Mouse (Mus musculus) hindbrain, embryonic 12.5 days (tissue): ENCODE measurements around the gene Gm20388. TPM values are rescaled to one million over a fixed set of nuclear protein-coding genes. Genes with fewer than 3 reads are reported as not detected.

Experiments
- ATAC-seq: fragments of 200-750 bp; cut with Nextera tagmentation; 2 replicates; pipeline ENCODE4 v1.8.0; 2017; ENCODE audit warnings: moderate TSS enrichment; ENCODE audit not compliant: low FRiP score
- H3K27ac ChIP-seq: fragments of 300-500 bp; sonication (generic); 2 replicates; pipeline ENCODE4 v1.5.1; 2016; ENCODE audit warnings: mild to moderate bottlenecking
- H3K27me3 ChIP-seq: fragments of 300-500 bp; sonication (generic); 2 replicates; pipeline ENCODE4 v1.6.1; 2016; ENCODE audit warnings: mild to moderate bottlenecking
- H3K36me3 ChIP-seq: fragments of 300-500 bp; sonication (generic); 2 replicates; pipeline ENCODE4 v1.6.1; 2016; ENCODE audit warnings: mild to moderate bottlenecking
- H3K4me1 ChIP-seq: fragments of 300-500 bp; sonication (generic); 2 replicates; pipeline ENCODE4 v1.6.1; 2016
- H3K4me2 ChIP-seq: fragments of 300-500 bp; sonication (generic); replicated peaks from 2 replicates; pipeline ENCODE4 v1.6.1; 2016; ENCODE audit warnings: mild to moderate bottlenecking
- H3K4me3 ChIP-seq: fragments of 300-500 bp; sonication (generic); 2 replicates; pipeline ENCODE4 v1.5.1; 2016; ENCODE audit warnings: mild to moderate bottlenecking
- H3K9ac ChIP-seq: fragments of 300-500 bp; sonication (generic); 2 replicates; pipeline ENCODE4 v1.6.1; 2016; ENCODE audit warnings: mild to moderate bottlenecking, moderate library complexity
- H3K9me3 ChIP-seq: fragments of 300-500 bp; sonication (generic); replicated peaks from 2 replicates; pipeline ENCODE4 v1.6.1; 2016; ENCODE audit warnings: mild to moderate bottlenecking
- WGBS: fragments of 180-500 bp; shearing (Covaris S2); methylation state at CpG from one replicate; pipeline ENCODE4 v1.1.7; 2016; 5-methylcytosine and 5-hydroxymethylcytosine counted together
- polyA plus RNA-seq: library from polyadenylated mRNA; unstranded; fragments of >200 nt; fragmentation: Nextera tagmentation; extraction: Ambion mirVana; gene quantifications from 2 replicates; pipeline ENCODE4 v1.2.1, GENCODE M21; 2016

Gene Gm20388
- polyA plus RNA-seq, 1 experiment from 2014 or later = not detected

GRCm38 (mm10) chr8:120404609-120405036 lies 494.0 kb downstream of the Gm20388 start:
- WGBS = 29% methylated on average over 7 of the region's 7 CpGs
- H3K27ac ChIP-seq = peak overlapping the region; percentile 55

GRCm38 (mm10) chr8:120406008-120406632 lies 495.5 kb downstream of the Gm20388 start:
- H3K36me3 ChIP-seq = no peaks in the 10 kb centered on the region
- no peak overlapping the region for H3K9ac ChIP-seq
- no peak overlapping the region for H3K4me3 ChIP-seq
- H3K9me3 ChIP-seq = no peaks in the 10 kb centered on the region
- peaks cover 61% of the 10 kb centered on the region for H3K4me1 ChIP-seq
- H3K27ac ChIP-seq = no peak overlapping the region
- H3K27me3 ChIP-seq = 0 out of 2 replicates have a peak, but pooled peaks cover 4% of the 10 kb centered on the region
- no peak overlapping the region for H3K4me2 ChIP-seq
- WGBS = 91% methylated on average over 12 of the region's 12 CpGs
- ATAC-seq = no peak

More at GRCm38 (mm10) chr8:120404609-120405036, 494.0 kb downstream of the Gm20388 start:
- H3K4me3 ChIP-seq = no peak overlapping the region
- ATAC-seq = peak; percentile 27; the same call in 1 of the 2 replicates
- no peaks in the 10 kb centered on the region for H3K9me3 ChIP-seq
- H3K27me3 ChIP-seq = 0 out of 2 replicates have a peak, but pooled peaks cover 4% of the 10 kb centered on the region
- H3K4me2 ChIP-seq = no peak overlapping the region
- no peak overlapping the region for H3K9ac ChIP-seq
- H3K36me3 ChIP-seq = no peaks in the 10 kb centered on the region
- peaks cover 54% of the 10 kb centered on the region for H3K4me1 ChIP-seq

GRCm38 (mm10) chr8:120407701-120408240 lies 497.1 kb downstream of the Gm20388 start:
- Histone ChIP-seq H3K27ac (peak overlapping the region; percentile 72), H3K27me3 (peaks cover 4% of the 10 kb centered on the region; the same call in 1 of the 2 replicates), H3K4me3 (no peak overlapping the region), H3K9ac (no peak overlapping the region), H3K4me1 (peaks cover 78% of the 10 kb centered on the region), H3K9me3 (no peaks in the 10 kb centered on the region), H3K36me3 (no peaks in the 10 kb centered on the region), H3K4me2 (no peak overlapping the region)
- ATAC-seq = peak; percentile 69
- WGBS = 7% methylated on average over 9 of the region's 9 CpGs

GRCm38 (mm10) chr8:120408241-120409215 lies 497.9 kb downstream of the Gm20388 start:
- H3K9me3 ChIP-seq = no peaks in the 10 kb centered on the region
- peak overlapping the region; percentile 72 for H3K27ac ChIP-seq
- no peak overlapping the region for H3K4me2 ChIP-seq
- no peaks in the 10 kb centered on the region for H3K36me3 ChIP-seq
- peaks cover 85% of the 10 kb centered on the region for H3K4me1 ChIP-seq
- 26% methylated on average over 14 of the region's 14 CpGs for WGBS
- H3K27me3 ChIP-seq = peaks cover 4% of the 10 kb centered on the region; the same call in 1 of the 2 replicates
- no peak overlapping the region for H3K4me3 ChIP-seq
- no peak overlapping the region for H3K9ac ChIP-seq
- peak; percentile 1; the same call in 1 of the 2 replicates for ATAC-seq

GRCm38 (mm10) chr8:120409371-120410013 lies 498.9 kb downstream of the Gm20388 start:
- peaks cover 85% of the 10 kb centered on the region for H3K4me1 ChIP-seq
- ATAC-seq = no peak
- no peaks in the 10 kb centered on the region for H3K36me3 ChIP-seq
- WGBS = 19% methylated on average over 11 of the region's 11 CpGs
- H3K4me2 ChIP-seq = no peak overlapping the region
- H3K27ac ChIP-seq = peak overlapping the region; percentile 49
- H3K27me3 ChIP-seq = peaks cover 11% of the 10 kb centered on the region; the same call in 1 of the 2 replicates
- no peak overlapping the region for H3K9ac ChIP-seq
- no peak overlapping the region for H3K4me3 ChIP-seq
- no peaks in the 10 kb centered on the region for H3K9me3 ChIP-seq

- H3K9me3 ChIP-seq = no peaks in the 10 kb centered on the region
- H3K4me1 ChIP-seq = peaks cover 96% of the 10 kb centered on the region
- H3K9ac ChIP-seq = peak overlapping the region; percentile 28; the same call in 1 of the 2 replicates
- H3K4me2 ChIP-seq = no peak overlapping the region
- ATAC-seq = no peak
- peaks cover 9% of the 10 kb centered on the region; the same call in 1 of the 2 replicates for H3K27me3 ChIP-seq
- no peaks in the 10 kb centered on the region for H3K36me3 ChIP-seq
- no peak overlapping the region for H3K4me3 ChIP-seq
- H3K27ac ChIP-seq = peak overlapping the region; percentile 62
- 35% methylated on average over 14 of the region's 14 CpGs for WGBS
Measured at GRCm38 (mm10) chr8:120411059-120411458, 500.4 kb downstream of the Gm20388 start.

- ATAC-seq = no peak
- Histone ChIP-seq H3K27me3 (peaks cover 9% of the 10 kb centered on the region; the same call in 1 of the 2 replicates), H3K4me3 (no peak overlapping the region), H3K4me1 (peaks cover 98% of the 10 kb centered on the region), H3K4me2 (no peak overlapping the region), H3K9me3 (no peaks in the 10 kb centered on the region), H3K9ac (peak overlapping the region; percentile 28), H3K27ac (peak overlapping the region; percentile 62), H3K36me3 (no peaks in the 10 kb centered on the region)
- WGBS = 37% methylated on average over 8 of the region's 8 CpGs
Measured at GRCm38 (mm10) chr8:120411862-120412261, 501.2 kb downstream of the Gm20388 start.

GRCm38 (mm10) chr8:120412357-120412756 lies 501.7 kb downstream of the Gm20388 start:
- Histone ChIP-seq H3K27ac (peak overlapping the region; percentile 62), H3K9me3 (no peaks in the 10 kb centered on the region), H3K4me3 (no peak overlapping the region), H3K4me2 (no peak overlapping the region), H3K4me1 (peaks cover 99% of the 10 kb centered on the region), H3K27me3 (peaks cover 7% of the 10 kb centered on the region; the same call in 1 of the 2 replicates), H3K36me3 (no peaks in the 10 kb centered on the region), H3K9ac (peak overlapping the region; percentile 23)
- ATAC-seq = no peak
- 87% methylated on average over 4 of the region's 4 CpGs for WGBS

GRCm38 (mm10) chr8:120412911-120413625 lies 502.4 kb downstream of the Gm20388 start:
- H3K9me3 ChIP-seq = no peaks in the 10 kb centered on the region
- H3K36me3 ChIP-seq = no peaks in the 10 kb centered on the region
- H3K4me3 ChIP-seq = no peak overlapping the region
- WGBS = 56% methylated on average over 29 of the region's 29 CpGs
- 0 out of 2 replicates have a peak overlapping the region, but pooled peaks have one; percentile 1 for H3K4me2 ChIP-seq
- H3K9ac ChIP-seq = peak overlapping the region; percentile 23; the same call in 1 of the 2 replicates
- no peak for ATAC-seq
- peaks cover 99% of the 10 kb centered on the region for H3K4me1 ChIP-seq
- peaks cover 7% of the 10 kb centered on the region; the same call in 1 of the 2 replicates for H3K27me3 ChIP-seq
- H3K27ac ChIP-seq = peak overlapping the region; percentile 62

- no peaks in the 10 kb centered on the region for H3K36me3 ChIP-seq
- 66% methylated on average over 6 of the region's 6 CpGs for WGBS
- H3K4me3 ChIP-seq = no peak overlapping the region
- peaks cover 98% of the 10 kb centered on the region for H3K4me1 ChIP-seq
- peaks cover 7% of the 10 kb centered on the region; the same call in 1 of the 2 replicates for H3K27me3 ChIP-seq
- no peak overlapping the region for H3K4me2 ChIP-seq
- H3K9me3 ChIP-seq = no peaks in the 10 kb centered on the region
- no peak for ATAC-seq
- H3K9ac ChIP-seq = no peak overlapping the region
- H3K27ac ChIP-seq = peak overlapping the region; percentile 62; the same call in 1 of the 2 replicates
Measured at GRCm38 (mm10) chr8:120413626-120413988, 503.0 kb downstream of the Gm20388 start.

- Histone ChIP-seq H3K4me2 (no peak overlapping the region), H3K36me3 (no peaks in the 10 kb centered on the region), H3K4me3 (no peak overlapping the region), H3K27me3 (peaks cover 7% of the 10 kb centered on the region; the same call in 1 of the 2 replicates), H3K4me1 (peaks cover 98% of the 10 kb centered on the region), H3K9me3 (no peaks in the 10 kb centered on the region), H3K9ac (no peak overlapping the region), H3K27ac (0 out of 2 replicates have a peak overlapping the region, but pooled peaks have one; percentile 96)
- WGBS = 80% methylated on average over 4 of the region's 4 CpGs
- ATAC-seq = no peak
Measured at GRCm38 (mm10) chr8:120414216-120414615, 503.6 kb downstream of the Gm20388 start.
